Mouse (Mus musculus): ENCODE measurements around the gene Nup85.

DNA sequence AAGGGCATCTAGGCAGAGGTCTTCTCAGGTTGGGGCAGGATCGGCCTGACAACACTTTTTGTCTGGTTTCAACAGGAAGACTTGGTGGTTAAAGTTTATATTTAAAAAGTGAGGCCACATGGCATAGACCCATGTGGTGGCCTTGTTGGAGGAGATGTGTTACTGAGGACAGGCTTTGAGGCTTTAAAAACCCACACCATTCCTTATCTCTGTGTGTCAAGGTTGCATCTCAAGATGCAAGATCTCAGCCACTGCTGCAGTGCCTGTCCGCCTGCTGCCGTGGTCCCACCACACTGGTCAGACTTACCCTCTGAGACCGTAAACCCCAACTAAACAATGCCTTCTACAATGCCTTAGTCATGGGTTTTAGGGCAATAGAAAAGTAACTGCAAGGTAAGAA, 34.1 kb downstream of the Nup85 start:
- TF ChIP-seq GATA1 (IDR thresholded peaks at IDR 0.05; ENCODE audit: borderline replicate concordance, low read length) (no peak), FLI1 (IDR thresholded peaks at IDR 0.05; ENCODE audit: low read length) (no peak)

All from megakaryocyte, embryonic 14.5 days (primary cell).